Mouse (Mus musculus) heart, embryonic 12.5 days (tissue): ENCODE measurements around the gene Olfr118. TPM values are rescaled to one million over a fixed set of nuclear protein-coding genes. Genes with fewer than 3 reads are reported as not detected.
"Not testable (repeated sequence)": the region's sequence is repeated elsewhere in the genome, so short reads cannot be mapped to it uniquely, and the experiment has no call there.

Source experiments
- ATAC-seq: fragments of 200-750 bp; cut with Nextera tagmentation; 2 replicates; pipeline ENCODE4 v1.8.0; 2017; ENCODE audit warnings: moderate TSS enrichment, moderate library complexity; ENCODE audit not compliant: insufficient number of reproducible peaks, low FRiP score
- H3K27ac ChIP-seq: fragments of 300-500 bp; sonication (generic); 2 replicates; pipeline ENCODE4 v1.5.1; 2016; ENCODE audit warnings: mild to moderate bottlenecking, moderate library complexity; ENCODE audit not compliant: poor library complexity, severe bottlenecking
- H3K27me3 ChIP-seq: fragments of 300-500 bp; sonication (generic); replicated peaks from 2 replicates; pipeline ENCODE4 v1.6.1; 2016; ENCODE audit warnings: mild to moderate bottlenecking, moderate library complexity
- H3K36me3 ChIP-seq: fragments of 300-500 bp; sonication (generic); 2 replicates; pipeline ENCODE4 v1.6.1; 2016; ENCODE audit warnings: mild to moderate bottlenecking, moderate library complexity
- H3K4me1 ChIP-seq: fragments of 300-500 bp; sonication (generic); replicated peaks from 2 replicates; pipeline ENCODE4 v1.6.1; 2016; ENCODE audit warnings: mild to moderate bottlenecking
- H3K4me2 ChIP-seq: fragments of 300-500 bp; sonication (generic); 2 replicates; pipeline ENCODE4 v1.6.1; 2016; ENCODE audit warnings: mild to moderate bottlenecking, moderate library complexity
- H3K4me3 ChIP-seq: fragments of 300-500 bp; sonication (generic); 2 replicates; pipeline ENCODE4 v1.5.1; 2016; ENCODE audit warnings: mild to moderate bottlenecking
- H3K9ac ChIP-seq: fragments of 300-500 bp; sonication (generic); 2 replicates; pipeline ENCODE4 v1.6.1; 2016; ENCODE audit warnings: mild to moderate bottlenecking, moderate library complexity
- H3K9me3 ChIP-seq: fragments of 300-500 bp; sonication (generic); replicated peaks from 2 replicates; pipeline ENCODE4 v1.6.1; 2016; ENCODE audit warnings: mild to moderate bottlenecking, moderate library complexity
- WGBS: fragments of 180-500 bp; shearing (Covaris S2); methylation state at CpG from one replicate; pipeline ENCODE4 v1.1.7; 2016; 5-methylcytosine and 5-hydroxymethylcytosine counted together
- polyA plus RNA-seq: library from polyadenylated mRNA; unstranded; fragments of >200 nt; fragmentation: Nextera tagmentation; extraction: Ambion mirVana; gene quantifications from 2 replicates; pipeline ENCODE4 v1.2.1, GENCODE M21; 2016

The Olfr118 gene
- polyA plus RNA-seq, result not detected in 2 replicates

- H3K9ac ChIP-seq, result no peak within 1 kb of the TSS
- H3K36me3 ChIP-seq, result no peaks in the 10 kb centered on the region
- no peaks in the 10 kb centered on the region for H3K4me1 ChIP-seq
- H3K4me2 ChIP-seq, result no peak within 1 kb of the TSS
- 53% methylated on average over 2 of the region's 2 CpGs for WGBS
- H3K27ac ChIP-seq, result no peak within 1 kb of the TSS
- H3K27me3 ChIP-seq, result no peaks in the 10 kb centered on the region
- ATAC-seq, result no peak
- H3K4me3 ChIP-seq, result no peak within 1 kb of the TSS
- 0 out of 2 replicates have a peak, but pooled peaks cover 4% of the 10 kb centered on the region for H3K9me3 ChIP-seq
These were observed at the start of gene Olfr118 for GRCm38 (mm10) chr17:37666688-37667087. Gene Olfr118 (plus strand): TSS chr17:37666988.

GRCm38 (mm10) chr17:37627009-37627408, 39.8 kb upstream of the Olfr118 start, which contains the start of the genes Olfr115 and Olfr116:
Gene Olfr115 (minus strand): TSS chr17:37627109.
Gene Olfr116 (minus strand): TSS chr17:37627199.
- H3K27me3 ChIP-seq, result no peaks in the 10 kb centered on the region
- no peak within 1 kb of the TSS for H3K27ac ChIP-seq
- no peaks in the 10 kb centered on the region for H3K4me1 ChIP-seq
- 0 out of 2 replicates have a peak, but pooled peaks cover 3% of the 10 kb centered on the region for H3K9me3 ChIP-seq
- WGBS, result 73% methylated on average over 2 of the region's 2 CpGs
- no peak within 1 kb of the TSS for H3K4me3 ChIP-seq
- H3K36me3 ChIP-seq, result no peaks in the 10 kb centered on the region
- ATAC-seq, result no peak
- no peak within 1 kb of the TSS for H3K4me2 ChIP-seq
- H3K9ac ChIP-seq, result no peak within 1 kb of the TSS

- Histone ChIP-seq H3K9me3 (0 out of 2 replicates have a peak, but pooled peaks cover 4% of the 10 kb centered on the region), H3K27ac (no peak within 1 kb of the TSS), H3K4me2 (no peak within 1 kb of the TSS), H3K9ac (no peak within 1 kb of the TSS), H3K36me3 (no peaks in the 10 kb centered on the region), H3K27me3 (no peaks in the 10 kb centered on the region), H3K4me1 (no peaks in the 10 kb centered on the region), H3K4me3 (no peak within 1 kb of the TSS)
- ATAC-seq, result no peak
- 57% methylated on average over 1 of the region's 1 CpGs for WGBS
These were observed 3.1 kb upstream of the Olfr118 start, which contains the start of gene Olfr117 for GRCm38 (mm10) chr17:37663682-37664081. Gene Olfr117 (minus strand): TSS chr17:37663782.

- H3K4me2 ChIP-seq, H3K36me3 ChIP-seq, H3K4me1 ChIP-seq, H3K27me3 ChIP-seq, ATAC-seq, H3K4me3 ChIP-seq, H3K27ac ChIP-seq, H3K9ac ChIP-seq: not testable (repeated sequence)
- WGBS, result 56% methylated on average over 1 of the region's 1 CpGs
- peaks cover 11% of the 10 kb centered on the region for H3K9me3 ChIP-seq
These were observed 29.5 kb downstream of the Olfr118 start, which contains the start of gene Olfr119 for GRCm38 (mm10) chr17:37696264-37696663. Gene Olfr119 (plus strand): TSS chr17:37696564.

GRCm38 (mm10) chr17:37721508-37721907, 54.7 kb downstream of the Olfr118 start, which contains the start of gene Olfr120:
Gene Olfr120 (plus strand): TSS chr17:37721808.
- Histone ChIP-seq H3K9ac (no peak within 1 kb of the TSS), H3K4me3 (no peak within 1 kb of the TSS), H3K9me3 (no peaks in the 10 kb centered on the region; the same call in 1 of the 2 replicates), H3K36me3 (no peaks in the 10 kb centered on the region), H3K4me1 (no peaks in the 10 kb centered on the region), H3K27ac (no peak within 1 kb of the TSS), H3K4me2 (no peak within 1 kb of the TSS), H3K27me3 (no peaks in the 10 kb centered on the region)
- WGBS, result 55% methylated on average over 1 of the region's 1 CpGs
- ATAC-seq, result no peak

Other genes starting within 250 kb of the Olfr118 start
- gene Olfr108, start 221.5 kb upstream of the Olfr118 start, polyA plus RNA-seq, result not detected in 2 replicates
- gene Olfr109, start 208.1 kb upstream of the Olfr118 start, polyA plus RNA-seq, result not detected in 2 replicates
- gene H2-M2, start 183.4 kb upstream of the Olfr118 start, polyA plus RNA-seq, result not detected in 2 replicates
- gene Olfr110, start 174.5 kb upstream of the Olfr118 start, polyA plus RNA-seq, result not detected in 2 replicates
- 0.10 TPM in 1 of 2 replicates, not detected in the other for gene Olfr111, start 159.0 kb upstream of the Olfr118 start, polyA plus RNA-seq
- not detected in 2 replicates for gene Olfr112, start 97.5 kb upstream of the Olfr118 start, polyA plus RNA-seq
- gene Olfr113, start 89.3 kb upstream of the Olfr118 start, polyA plus RNA-seq, result not detected in 2 replicates
- not detected in 2 replicates for gene Olfr114, start 74.2 kb upstream of the Olfr118 start, polyA plus RNA-seq
- gene Olfr115, start 39.9 kb upstream of the Olfr118 start, polyA plus RNA-seq, result not detected in 2 replicates
- gene Olfr116, start 39.8 kb upstream of the Olfr118 start, polyA plus RNA-seq, result not detected in 2 replicates
- gene Olfr117, start 3.2 kb upstream of the Olfr118 start, polyA plus RNA-seq, result not detected in 2 replicates
- not detected in 2 replicates for gene Olfr119, start 29.6 kb downstream of the Olfr118 start, polyA plus RNA-seq
- gene Olfr120, start 54.8 kb downstream of the Olfr118 start, polyA plus RNA-seq, result not detected in 2 replicates
- gene Olfr121, start 81.9 kb downstream of the Olfr118 start, polyA plus RNA-seq, result not detected in 2 replicates
- gene Olfr122, start 101.6 kb downstream of the Olfr118 start, polyA plus RNA-seq, result not detected in 2 replicates
- not detected in 2 replicates for gene Olfr123, start 126.5 kb downstream of the Olfr118 start, polyA plus RNA-seq
- gene Olfr124, start 132.9 kb downstream of the Olfr118 start, polyA plus RNA-seq, result not detected in 2 replicates
- gene Olfr125, start 166.0 kb downstream of the Olfr118 start, polyA plus RNA-seq, result not detected in 2 replicates
- not detected in 2 replicates for gene Olfr126, start 180.5 kb downstream of the Olfr118 start, polyA plus RNA-seq
- not detected in 2 replicates for gene Olfr127, start 233.4 kb downstream of the Olfr118 start, polyA plus RNA-seq